Mouse (Mus musculus) urinary bladder, postnatal 10 days (tissue): ENCODE results near the gene Nrp1.

Experiments
- DNase-seq: peaks from one replicate; pipeline ENCODE4 v3.0.0; 2022; ENCODE audit warnings: low spot score

Nrp1 gene

DNA sequence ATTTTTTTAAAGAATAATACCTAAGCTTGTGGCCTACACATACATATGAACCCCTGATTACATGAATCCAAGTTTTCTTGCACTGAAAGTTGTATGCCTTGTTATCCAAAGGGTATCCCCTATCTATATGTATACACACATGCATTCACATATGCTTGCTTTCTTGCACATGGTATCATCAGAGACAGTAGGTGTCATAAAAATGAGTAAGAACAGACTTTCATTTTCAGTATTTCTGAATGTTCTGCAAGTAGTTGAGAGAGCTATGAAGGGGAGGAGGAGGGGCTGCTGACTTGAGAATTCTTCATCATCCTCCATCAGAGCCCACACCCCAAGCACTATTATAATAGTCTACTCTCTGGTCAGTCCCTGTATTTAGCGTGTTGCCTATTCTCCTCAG is 62.0 kb downstream of the Nrp1 start:
- DNase-seq = no peak

DNA sequence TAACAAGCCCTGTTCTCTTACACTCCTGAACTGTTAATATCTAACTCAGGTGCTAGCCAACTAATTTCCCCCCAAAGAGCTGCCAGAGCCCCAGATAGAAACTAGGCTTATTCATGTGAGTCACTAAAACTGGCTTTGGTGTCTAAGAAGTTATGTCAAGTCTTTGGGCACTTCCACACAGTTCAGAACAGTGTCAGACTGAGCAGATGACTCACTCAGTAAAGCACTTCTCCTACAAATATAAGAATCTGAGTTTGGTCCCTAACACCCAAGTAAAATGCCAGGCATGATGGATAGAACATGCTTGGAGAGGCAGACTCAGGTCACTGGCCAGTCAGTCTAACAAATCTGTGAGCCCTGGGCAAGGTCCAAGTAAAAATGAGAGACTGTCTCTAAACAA is 65.4 kb downstream of the Nrp1 start:
- no peak for DNase-seq

DNA sequence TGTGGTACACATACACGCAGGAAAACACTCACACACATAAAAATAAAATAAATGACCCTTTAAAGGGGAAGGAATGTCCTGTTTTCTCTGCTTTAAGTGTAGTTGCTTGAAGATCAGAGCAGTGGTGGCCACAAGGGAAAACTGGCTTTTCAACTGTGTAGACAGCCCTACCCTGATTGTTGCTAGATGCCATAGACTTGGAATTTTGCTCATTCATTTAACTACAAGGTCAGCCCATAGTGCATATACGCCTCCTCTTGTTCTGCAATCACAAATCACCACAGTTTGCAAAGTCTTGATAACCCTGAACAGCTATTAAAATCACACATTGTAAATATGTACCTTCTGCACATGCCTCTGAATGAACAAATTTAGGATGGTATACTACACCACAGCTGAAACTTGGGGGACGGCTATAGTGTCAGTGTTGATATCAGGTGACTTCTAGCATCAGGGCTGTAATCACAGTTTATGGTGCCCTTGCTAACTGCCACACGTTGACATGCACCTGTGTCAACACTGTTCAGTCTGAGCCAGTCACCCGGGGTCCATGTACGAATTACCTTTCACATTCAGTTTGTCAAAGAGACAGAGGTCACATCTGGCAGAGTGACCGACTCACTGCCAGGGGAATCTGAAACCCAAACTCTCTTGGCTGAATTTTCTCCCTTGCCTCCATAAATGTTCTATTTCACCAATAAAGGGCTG is 66.4 kb downstream of the Nrp1 start:
- DNase-seq = no peak

DNA sequence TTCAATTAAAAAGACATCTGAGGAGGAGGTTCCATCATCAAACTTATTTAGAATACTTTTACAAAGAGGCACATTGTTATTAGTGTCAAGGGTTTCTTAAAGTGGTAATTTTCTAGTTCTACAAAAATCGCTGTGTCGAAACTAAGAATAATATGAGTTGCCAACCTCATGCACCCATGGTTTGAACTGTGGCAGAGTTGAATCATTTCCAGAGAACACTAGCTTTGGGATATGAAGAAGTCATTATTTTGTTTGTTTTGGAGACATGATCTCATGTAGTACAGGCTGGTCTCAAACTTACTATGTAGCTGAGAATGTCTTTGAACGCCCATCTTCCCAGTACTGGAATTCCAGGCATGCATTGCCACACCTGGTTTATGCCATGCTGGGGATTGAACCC is 68.7 kb downstream of the Nrp1 start:
- DNase-seq = no peak

DNA sequence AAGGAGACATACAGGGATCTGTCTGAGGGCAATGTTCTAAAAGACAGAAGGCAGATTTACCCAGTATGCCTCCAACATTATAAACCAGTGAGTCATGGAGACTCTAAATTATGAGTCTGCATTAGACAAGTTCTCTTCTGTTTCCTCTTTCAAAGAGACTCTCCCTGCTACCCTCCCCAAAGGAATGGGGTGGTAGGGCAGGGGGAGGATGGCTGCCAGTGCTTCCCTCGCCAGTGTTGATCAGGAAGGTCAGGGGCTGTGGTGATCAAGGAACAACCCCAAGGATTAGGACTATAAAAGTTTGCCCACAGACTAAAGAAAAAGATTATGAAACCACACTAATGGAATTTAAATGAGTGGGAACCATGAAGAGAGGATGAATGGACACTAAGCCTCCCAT is 70.6 kb downstream of the Nrp1 start:
- DNase-seq = no peak

DNA sequence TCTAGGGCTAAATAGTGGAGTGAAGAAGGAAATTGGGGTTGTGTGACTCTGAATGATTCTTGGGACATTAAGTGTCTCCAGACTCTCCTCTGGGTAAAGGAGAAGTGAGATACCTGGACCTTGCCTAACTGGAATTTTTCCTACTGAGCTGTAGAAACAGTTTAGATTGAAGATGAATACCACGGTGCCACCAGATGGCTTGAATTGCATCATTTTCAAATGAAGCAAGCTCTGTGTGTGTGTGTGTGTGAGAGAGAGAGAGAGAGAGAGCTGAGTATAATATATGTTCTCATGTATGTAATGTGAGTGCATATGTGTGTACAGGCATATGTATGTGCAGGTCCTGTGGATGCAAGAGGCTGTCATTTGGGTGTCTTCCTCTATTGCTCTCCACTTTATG is 72.7 kb downstream of the Nrp1 start:
- no peak for DNase-seq

DNA sequence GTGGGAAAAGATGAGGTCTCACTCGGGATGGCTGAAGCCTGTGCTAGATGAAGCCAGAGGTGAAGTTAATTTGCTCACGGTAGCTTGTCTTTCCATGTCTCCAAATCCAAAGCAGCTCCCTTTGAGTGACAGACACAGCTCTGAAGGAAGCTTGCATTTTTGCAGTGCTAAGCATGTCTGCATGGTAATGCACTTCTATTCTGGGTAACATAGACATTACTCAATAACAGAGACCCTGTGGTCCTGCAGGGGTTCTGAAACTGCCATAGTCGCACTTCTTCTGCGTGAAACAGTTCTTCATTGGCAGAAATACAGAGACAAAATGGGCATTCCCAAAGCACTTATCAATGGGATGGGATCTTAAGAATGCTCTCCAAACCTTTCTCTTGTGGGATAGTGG is 77.3 kb downstream of the Nrp1 start:
- no peak for DNase-seq

DNA sequence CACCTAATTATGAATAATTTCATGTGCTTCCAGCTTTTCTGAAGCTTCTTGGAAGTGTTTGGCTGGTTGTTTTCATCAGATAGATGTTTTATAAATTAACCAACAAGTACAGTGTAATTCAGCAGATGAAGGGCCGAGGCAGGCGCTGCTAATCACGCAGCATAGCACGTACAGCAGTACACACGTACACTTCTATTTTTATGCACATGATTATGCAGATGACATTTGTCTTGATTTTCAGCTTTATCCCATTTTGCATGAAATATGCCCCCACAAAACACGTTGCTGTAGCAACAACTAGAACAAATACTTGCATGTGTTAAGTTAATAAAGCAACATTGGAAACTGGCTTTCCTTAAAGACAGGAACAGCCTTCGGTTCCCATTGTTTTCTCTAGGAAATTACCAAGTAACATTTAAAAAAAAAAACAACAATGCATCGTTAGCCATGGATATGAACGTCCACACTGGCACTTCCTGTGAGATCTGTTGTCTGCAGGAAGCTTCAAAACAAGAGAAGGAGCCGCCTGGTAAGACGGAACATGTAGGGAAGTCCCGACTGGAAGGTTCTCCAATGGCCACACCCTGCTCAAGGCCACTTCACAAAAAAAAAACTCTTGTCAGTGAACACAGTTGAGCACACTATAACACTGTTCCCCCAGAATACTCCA is 78.9 kb downstream of the Nrp1 start:
- no peak for DNase-seq

DNA sequence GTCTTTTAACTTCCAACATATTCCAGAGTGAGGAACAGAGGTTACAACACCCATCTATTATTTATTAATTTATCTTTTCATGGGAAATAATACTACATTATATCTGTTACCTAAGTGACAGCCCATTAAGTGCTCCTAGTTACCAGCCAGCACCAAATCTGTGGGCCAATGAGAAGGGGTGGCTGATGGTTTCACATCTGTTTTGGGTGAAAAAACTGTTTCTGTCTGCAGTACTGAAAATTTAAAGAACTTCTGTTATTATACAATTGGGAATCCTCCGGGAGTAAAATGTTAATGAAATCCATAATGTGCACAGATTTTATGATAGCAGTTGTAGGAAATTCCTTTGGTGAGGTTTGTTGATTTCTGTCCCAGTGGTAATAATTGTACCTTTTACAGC is 83.0 kb downstream of the Nrp1 start:
- no peak for DNase-seq

DNA sequence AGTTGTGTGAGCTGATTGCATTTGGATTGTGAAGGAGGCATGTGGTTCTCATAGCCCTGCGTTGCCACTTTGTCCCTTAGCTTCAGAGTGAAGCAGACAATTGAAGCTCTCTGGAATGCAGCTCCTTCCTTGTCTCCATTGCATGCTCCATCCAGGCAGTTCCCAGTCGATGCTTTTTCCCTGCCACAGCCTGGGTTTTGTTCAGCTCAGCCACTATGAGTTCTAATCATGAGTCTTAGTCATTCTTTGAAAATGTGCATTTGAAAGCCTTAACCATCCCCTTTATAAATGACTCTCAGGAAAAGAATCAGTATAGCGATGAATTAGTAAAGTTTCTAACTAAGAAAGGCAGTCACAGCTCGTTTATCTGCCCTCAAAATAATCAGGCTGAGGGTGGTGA is 87.2 kb downstream of the Nrp1 start:
- no peak for DNase-seq

DNA sequence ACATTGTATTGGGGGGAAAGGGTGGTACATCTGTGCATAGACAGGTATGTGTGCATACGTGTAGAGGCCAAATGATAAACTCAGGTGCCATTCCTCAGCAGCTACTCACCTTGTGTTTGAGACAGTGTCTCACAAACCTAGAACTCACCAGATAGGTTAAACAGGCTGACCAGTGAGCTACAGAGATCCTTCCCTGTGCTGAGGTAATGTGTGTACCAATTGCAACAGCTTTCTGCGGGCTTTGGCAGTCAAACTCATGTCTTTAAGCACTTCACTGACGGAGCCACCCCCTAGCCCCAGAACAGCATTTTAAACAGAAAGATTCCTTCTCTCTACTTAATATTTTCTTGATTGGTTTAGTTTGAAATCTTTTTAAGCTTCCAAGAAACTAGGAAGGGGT is 88.2 kb downstream of the Nrp1 start:
- DNase-seq = no peak

DNA sequence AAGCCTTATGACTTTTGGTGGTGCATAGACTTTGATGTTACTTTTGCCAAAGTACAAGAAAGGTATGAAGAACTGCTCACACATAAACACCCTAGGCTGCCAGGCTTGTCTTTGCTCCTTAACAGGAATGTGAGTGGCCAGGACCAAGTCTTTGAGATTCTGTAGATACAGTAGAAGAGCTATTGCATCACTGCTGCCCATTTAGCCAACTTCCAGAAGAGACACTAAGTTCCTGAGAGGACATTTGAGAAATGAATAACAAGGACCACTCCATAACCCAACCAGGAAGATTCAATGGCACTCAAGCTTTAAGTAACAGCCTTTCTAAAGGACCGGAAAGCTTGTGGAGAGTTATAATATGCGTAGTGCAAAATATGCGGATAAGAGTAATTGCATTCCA is 88.9 kb downstream of the Nrp1 start:
- no peak for DNase-seq

DNA sequence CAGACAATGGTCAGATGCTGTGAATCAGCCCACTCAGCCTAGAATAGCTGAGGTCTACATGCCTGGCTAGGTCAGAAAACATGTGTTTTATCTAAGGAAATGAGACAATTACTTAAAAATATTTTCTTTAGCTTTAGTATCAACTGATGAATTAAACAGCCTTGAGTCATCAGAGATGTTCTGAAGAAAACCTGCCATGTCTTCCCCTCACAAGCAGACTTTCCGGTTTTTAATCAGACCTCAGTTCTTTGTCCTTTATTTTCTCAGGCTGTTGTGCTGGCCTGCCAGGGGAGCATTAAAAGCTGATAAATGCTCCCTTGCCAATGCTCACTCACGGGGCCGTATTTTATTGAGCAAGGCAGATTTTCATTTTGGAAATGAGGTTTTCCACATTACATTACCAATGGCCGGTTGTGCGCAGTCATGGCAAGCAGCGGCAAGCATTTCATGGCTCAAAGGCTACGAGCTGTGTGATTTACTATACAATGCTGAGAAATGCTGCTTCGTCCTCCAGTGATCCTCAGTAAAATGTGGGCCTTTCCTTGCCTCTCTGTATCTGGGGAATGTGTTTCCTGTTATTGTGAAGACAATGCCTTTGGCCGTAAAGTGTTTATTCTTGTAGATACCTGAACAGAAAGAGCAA is 92.1 kb downstream of the Nrp1 start:
- DNase-seq = no peak

DNA sequence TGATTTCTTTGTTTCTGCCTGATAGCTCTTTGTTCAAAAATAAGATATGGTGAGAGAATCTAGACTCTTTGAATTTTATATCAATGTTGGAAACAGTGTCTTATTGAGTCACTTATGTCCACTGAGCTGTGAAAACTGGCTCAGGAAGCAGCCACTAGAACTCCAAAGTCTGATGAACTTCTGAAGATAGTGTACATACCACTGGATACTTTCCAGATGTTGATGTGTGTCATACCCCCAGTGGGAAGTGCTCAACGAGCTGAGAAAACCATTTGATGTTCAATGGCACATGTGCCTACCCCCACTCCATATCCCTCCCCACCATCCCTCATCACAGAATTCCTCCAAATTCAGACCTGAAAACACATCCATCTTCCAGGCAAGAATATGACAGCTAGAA is 92.7 kb downstream of the Nrp1 start:
- DNase-seq = no peak

DNA sequence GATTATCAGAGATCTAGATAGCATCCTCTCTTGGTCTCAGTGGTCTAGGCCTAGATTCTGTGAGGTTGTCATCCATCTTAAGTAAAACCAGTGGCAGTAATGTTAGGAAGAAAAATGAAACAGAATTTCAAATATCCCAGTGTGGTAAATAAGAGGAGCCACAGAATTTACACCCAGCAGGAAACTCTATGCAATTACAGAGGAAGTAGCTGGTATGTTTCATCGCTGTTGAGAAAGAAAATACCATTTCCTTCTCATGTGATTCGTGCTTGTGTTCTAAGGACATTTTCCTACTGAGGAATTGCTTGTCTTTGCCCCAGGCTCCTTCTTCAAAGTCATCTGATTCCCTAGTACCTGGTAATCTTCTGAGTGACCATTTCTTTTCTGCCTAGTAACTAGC is 95.1 kb downstream of the Nrp1 start:
- DNase-seq = no peak

DNA sequence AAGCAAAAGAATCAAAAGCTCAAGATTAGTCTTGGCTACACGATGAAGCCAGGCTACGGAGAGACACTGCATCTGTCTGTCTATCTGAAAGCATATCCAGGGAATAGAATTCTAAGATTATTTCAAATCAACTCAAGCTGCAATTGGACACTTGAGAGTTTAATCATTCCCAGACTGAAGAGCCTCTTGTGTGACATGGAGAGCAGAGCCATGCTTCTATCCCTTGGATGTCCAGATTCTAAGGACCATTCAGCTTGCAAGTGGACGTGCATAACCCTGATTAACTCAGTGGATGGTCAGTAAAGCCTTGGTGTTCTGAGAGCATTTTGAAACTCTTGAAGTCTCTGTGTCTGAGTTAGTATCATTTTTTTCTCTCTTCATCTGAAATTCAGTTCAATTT is 95.6 kb downstream of the Nrp1 start:
- no peak for DNase-seq

DNA sequence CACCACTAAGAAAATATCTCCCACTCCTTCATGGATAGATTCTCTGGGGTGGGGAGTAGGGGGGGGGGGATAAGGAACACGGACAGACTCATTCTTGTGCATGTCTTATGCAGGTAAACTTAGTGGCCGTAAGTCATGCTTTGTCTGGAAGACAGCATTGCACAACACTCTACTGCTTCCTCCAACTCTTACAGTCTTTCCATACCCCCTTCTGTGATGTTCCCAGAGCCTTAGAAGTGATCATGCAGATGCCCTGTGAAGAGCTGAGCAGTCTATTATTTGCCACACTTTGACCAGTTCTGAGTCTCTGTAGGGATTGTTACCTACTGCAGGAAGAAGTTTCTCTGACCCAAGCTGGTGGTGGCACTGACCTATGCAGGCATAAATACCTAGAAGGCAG is 98.9 kb downstream of the Nrp1 start:
- DNase-seq = no peak

DNA sequence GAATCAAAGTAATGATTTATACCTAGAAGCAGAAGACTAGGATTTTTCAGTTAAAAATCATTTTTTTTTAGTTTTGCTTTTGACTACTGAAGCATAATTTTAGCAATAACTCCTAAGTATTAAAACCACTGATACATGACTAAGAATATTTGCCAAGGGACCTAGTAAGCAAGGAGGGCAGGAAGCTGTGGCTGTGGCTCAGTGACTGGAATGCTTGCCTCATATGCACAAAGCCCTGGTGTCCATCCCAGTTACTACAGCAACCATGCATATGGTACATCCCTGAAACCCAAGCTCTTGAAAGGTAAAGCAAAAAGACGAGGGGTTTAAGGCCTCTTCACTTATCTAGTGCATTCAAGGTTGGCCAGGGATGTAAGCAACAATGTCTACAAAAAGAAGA is 101.3 kb downstream of the Nrp1 start:
- DNase-seq = no peak

DNA sequence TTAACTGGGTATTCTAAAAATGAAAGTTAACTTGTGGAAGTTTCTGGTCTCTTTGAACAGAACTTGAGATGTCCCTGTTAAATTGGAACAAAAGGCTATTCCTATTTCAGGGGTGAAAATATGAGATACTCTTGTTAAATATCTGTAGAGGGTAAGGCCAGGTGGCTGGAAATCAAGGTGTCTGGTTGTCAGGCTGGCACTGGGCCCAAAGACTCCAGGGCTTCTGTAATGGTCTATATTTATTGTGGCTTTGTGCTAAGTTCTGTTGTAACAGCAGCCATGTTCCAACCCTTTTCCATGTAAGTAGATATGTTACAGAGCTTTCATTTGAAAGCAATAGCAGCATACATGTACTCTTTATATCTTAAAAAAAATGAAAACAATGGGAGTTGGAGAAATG is 103.3 kb downstream of the Nrp1 start:
- no peak for DNase-seq

DNA sequence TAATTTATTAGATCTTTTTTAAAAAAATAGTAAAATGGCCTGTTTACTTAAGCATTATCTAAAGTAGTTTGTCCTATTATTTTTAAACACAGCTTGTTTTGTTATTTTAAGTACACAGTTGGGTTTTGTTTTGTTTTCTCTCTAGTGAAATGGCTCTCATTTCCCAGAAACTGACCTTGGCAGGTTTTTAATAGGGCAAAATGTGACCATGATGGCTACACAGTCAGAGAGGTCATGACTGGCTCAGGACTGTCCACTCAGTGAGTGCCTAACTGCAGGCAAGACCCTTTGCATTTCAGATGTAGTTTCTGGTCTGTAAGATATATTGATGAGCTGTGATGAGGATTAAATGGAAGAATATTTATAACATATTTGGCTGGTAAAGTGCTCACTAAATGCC is 104.8 kb downstream of the Nrp1 start:
- DNase-seq = no peak

DNA sequence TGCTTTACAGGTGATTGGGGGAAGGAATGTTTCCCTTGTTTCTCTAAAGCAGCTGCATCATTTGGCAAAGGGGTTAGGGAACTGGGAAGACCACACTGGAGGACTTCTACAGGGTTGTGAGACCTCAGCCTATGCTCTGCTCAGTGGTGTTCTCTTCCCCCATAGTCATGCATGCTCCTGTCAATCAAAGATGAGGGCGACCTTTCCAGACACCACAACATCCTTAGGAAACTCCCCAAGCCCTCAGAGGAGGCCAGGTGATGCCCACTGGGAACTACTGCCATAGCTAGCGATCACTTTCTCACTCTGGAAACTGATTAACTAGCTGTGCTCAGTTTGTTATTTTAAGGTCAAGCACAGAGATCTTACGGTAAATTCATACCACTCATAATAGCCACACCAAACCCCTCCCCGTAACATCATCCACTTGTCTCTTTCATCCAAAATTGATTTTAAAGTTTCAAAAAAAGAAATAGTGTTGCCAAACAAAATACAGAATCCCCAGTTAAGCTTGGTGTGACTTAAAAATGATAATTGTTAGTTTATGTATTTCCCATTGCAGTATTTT is 105.7 kb downstream of the Nrp1 start:
- no peak for DNase-seq

DNA sequence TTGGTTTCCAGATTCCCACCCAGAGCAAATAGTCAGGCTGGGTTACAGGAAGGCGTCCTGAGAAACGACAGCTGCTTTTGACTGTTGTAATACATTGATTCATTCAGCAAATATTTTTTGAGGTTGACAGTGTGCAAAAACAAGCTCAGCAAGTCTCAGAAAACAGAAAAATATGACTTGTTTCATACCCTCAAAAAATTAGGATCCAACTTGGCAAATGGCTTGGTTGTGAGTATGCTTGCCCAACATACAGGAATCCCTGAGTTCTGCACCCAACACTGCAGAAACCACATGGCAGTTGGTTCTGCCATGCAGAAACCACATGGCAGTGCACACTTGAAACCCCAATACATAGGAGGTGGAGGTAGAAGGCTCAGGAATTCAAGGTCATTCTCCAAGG is 107.1 kb downstream of the Nrp1 start:
- no peak for DNase-seq

DNA sequence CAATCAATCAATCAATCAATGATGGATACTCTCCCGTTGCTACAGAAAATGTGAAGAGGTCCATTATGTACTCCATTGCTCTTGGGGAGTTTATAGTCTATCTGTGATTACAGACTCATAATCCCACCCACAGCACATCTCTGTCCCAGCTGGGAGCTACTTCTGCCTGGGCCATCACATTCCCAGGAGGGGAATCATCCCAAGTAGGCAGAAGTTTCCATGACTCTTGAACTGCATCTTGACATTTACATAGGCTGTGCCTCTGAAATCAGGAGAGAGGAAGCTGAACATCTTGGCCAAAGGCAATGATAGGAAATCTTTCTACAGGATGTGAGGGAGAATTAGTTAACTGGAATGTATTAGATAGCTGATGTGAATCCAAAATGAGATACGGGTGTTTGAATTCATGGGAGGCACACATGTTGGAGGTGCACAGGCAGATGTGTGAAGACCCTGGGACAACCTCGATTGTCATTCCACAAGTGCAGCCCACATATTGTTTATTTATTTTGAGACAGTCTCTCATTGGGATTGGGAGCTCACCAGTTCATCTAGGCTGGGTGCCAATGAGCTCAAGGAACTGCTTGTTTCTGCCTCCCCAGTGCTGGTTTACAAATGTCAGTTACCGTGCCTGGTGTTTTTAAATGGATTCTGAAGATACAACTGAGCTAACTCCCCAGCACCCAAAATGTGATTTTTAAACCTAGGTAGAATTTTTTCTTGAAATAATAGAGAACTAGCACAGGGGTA is 108.5 kb downstream of the Nrp1 start:
- DNase-seq = no peak
